Mouse (Mus musculus) midbrain, postnatal 0 days (tissue): ENCODE results near the gene Nomo1. TPM values are rescaled to one million over a fixed set of nuclear protein-coding genes. Genes with fewer than 3 reads are reported as not detected.

Source experiments
- ATAC-seq: fragments of 200-750 bp; cut with Nextera tagmentation; 2 replicates; pipeline ENCODE4 v1.8.0; 2017; ENCODE audit warnings: moderate number of reproducible peaks, mild to moderate bottlenecking, moderate TSS enrichment, moderate library complexity; ENCODE audit not compliant: low FRiP score
- DNase-seq: peaks from one replicate; pipeline ENCODE4 v3.0.0-alpha.2; 2015; ENCODE audit warnings: low spot score
- H3K27ac ChIP-seq: fragments of 300-500 bp; sonication (generic); 2 replicates; pipeline ENCODE4 v1.5.1; 2014; ENCODE audit warnings: low read depth, mild to moderate bottlenecking, low read length, mixed read lengths
- H3K27me3 ChIP-seq: fragments of 300-500 bp; sonication (generic); 2 replicates; pipeline ENCODE4 v1.6.1; 2014; ENCODE audit warnings: low read length, control low read depth, mixed read lengths; ENCODE audit not compliant: insufficient read depth
- H3K36me3 ChIP-seq: fragments of 300-500 bp; sonication (generic); 2 replicates; pipeline ENCODE4 v1.6.1; 2014; ENCODE audit warnings: low read length, control low read depth, mixed read lengths; ENCODE audit not compliant: insufficient read depth
- H3K4me1 ChIP-seq: fragments of 300-500 bp; sonication (generic); 2 replicates; pipeline ENCODE4 v1.6.1; 2014; ENCODE audit warnings: mild to moderate bottlenecking, control low read depth, antibody characterized with exemption, low read length, mixed read lengths; ENCODE audit not compliant: insufficient read depth
- H3K4me2 ChIP-seq: fragments of 300-500 bp; sonication (generic); 2 replicates; pipeline ENCODE4 v1.6.1; 2014; ENCODE audit warnings: low read depth, mild to moderate bottlenecking, low read length, mixed read lengths; ENCODE audit not compliant: poor library complexity, severe bottlenecking
- H3K4me3 ChIP-seq: fragments of 300-500 bp; sonication (generic); 2 replicates; pipeline ENCODE4 v1.5.1; 2014; ENCODE audit warnings: low read depth, mild to moderate bottlenecking, low read length, moderate library complexity
- H3K9ac ChIP-seq: fragments of 300-500 bp; sonication (generic); replicated peaks from 2 replicates; pipeline ENCODE4 v1.6.1; 2014; ENCODE audit warnings: mild to moderate bottlenecking, low read length, moderate library complexity, mixed read lengths; ENCODE audit not compliant: poor library complexity, severe bottlenecking
- H3K9me3 ChIP-seq: fragments of 300-500 bp; sonication (generic); 2 replicates; pipeline ENCODE4 v1.6.1; 2016; ENCODE audit warnings: low read length, control low read depth
- CTCF ChIP-seq: IDR thresholded peaks from 2 replicates; pipeline ENCODE4 v1.5.1; 2016; ENCODE audit warnings: antibody characterized with exemption, mild to moderate bottlenecking
- WGBS: fragments of 180-500 bp; shearing (Covaris S2); extraction: QIAGEN DNeasy Blood & Tissue Kit; methylation state at CpG from one replicate; pipeline ENCODE4 v1.1.7; 2014; 5-methylcytosine and 5-hydroxymethylcytosine counted together
- polyA plus RNA-seq: library from polyadenylated mRNA; unstranded; fragments of >200 nt; fragmentation: Nextera tagmentation; extraction: Ambion mirVana; gene quantifications from 2 replicates; pipeline ENCODE4 v1.2.1, GENCODE M21; 2015
- total RNA-seq: library from RNA; depleted of rRNA; stranded (reverse); fragments of >200 nt; gene quantifications from 2 replicates; pipeline ENCODE4 v1.2.3, GENCODE M21; 2014; rRNA removed

Gene Nomo1
- total RNA-seq (44.2 and 56.3 TPM in 2 replicates), polyA plus RNA-seq (35.8 and 38.7 TPM in 2 replicates)

DNA sequence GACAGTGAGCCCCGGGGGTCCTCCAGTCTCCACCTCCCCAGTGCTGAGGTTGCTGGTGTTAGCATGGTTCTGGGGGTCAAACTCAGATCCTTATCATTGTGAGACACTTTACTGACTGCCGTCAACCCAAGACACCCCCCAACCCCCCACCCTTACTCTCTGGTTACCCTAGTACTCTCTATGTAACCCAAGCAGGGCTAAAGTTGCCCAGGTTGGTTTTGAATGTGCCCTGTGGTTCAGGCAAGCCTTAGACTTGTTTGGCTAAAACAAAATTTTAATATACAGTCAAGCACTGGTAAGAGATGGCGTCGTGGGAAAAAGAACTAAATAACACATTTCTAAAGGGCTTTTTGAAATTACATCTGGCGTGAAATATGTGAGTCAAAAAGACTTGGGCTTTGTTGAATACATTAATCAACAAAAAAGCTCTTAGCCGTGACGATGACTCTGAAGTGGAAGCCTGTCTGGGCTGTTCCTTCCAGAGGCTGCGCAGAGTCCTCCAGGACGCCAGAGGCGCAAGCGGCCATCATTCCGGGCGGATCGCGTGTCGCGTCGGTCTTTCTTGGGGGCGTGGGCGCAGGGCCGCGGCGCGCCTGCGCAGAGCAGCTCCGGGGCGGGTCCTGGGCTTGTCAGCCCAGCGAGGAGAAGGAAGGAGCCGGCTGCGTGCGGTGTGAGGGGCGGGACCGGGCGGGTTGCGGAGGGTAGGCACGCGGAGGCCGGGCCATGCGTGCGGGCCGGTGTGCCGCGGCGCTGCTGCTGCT lies at the start of gene Nomo1:
Gene Nomo1 (plus strand): TSS at position 590 of the 761 bp plus-strand sequence.
- ATAC-seq (peak; percentile 96), DNase-seq (peak; percentile 96)
- no peaks in the 10 kb centered on the region for H3K9me3 ChIP-seq
- no peaks in the 10 kb centered on the region for H3K27me3 ChIP-seq
- H3K4me1 ChIP-seq: peaks cover 8% of the 10 kb centered on the region; the same call in 1 of the 2 replicates
- TF ChIP-seq CTCF: peak; percentile 90
- peak within 1 kb of the TSS; percentile 72 for H3K9ac ChIP-seq
- H3K4me2 ChIP-seq: peak within 1 kb of the TSS; percentile 62
- peak within 1 kb of the TSS; percentile 83 for H3K4me3 ChIP-seq
- WGBS: 5% methylated on average over 39 of the region's 44 CpGs
- peak within 1 kb of the TSS; percentile 47; the same call in 1 of the 2 replicates for H3K27ac ChIP-seq
- H3K36me3 ChIP-seq: peaks cover 3% of the 10 kb centered on the region

DNA sequence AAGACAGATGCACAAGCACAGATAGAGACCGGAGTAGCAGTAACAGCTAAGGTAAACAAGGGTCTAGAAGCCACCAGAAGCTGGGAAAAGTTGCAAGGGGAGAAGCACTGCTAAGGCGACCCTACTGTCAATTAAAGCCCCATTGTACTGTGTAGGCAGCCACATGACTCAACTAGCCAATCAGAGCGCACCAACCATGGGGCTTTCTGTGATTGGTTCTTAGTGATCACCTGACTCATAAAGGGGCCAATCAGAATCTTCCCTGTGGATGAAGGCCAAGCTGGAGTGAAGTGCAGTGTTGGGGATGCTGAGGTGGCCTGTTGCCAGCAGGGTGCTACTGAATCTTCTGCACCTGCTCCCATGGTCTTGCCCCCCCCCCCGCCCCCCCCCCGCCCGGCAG lies 46.6 kb upstream of the Nomo1 start:
- ATAC-seq (no peak), DNase-seq (no peak)
- no peak overlapping the region for H3K4me2 ChIP-seq
- WGBS: 75% methylated on average over 6 of the region's 6 CpGs
- no peak overlapping the region for H3K4me3 ChIP-seq
- TF ChIP-seq CTCF: no peak
- no peak overlapping the region for H3K9ac ChIP-seq
- H3K4me1 ChIP-seq: no peaks in the 10 kb centered on the region
- no peak overlapping the region for H3K27ac ChIP-seq
- no peaks in the 10 kb centered on the region for H3K9me3 ChIP-seq
- H3K27me3 ChIP-seq: no peaks in the 10 kb centered on the region
- H3K36me3 ChIP-seq: no peaks in the 10 kb centered on the region

DNA sequence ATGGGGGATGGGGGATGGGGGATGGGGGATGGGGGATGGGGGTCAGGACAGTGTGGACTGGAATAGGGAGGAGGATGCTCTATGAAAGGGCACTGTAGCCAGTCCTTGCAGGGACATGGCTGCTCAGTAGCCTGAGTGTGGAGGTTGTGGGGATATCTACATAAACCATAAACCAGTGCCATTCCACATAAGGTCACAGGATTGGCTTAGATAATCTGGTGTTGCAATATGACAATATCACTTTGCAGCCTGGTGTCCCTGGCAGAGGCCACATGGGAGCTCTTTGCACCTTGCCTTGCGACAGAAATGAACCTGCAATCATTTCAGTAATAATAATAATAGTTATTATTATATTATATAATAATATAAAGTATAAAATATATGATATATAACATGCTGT lies 45.2 kb upstream of the Nomo1 start:
- no peaks in the 10 kb centered on the region for H3K27me3 ChIP-seq
- H3K27ac ChIP-seq: no peak overlapping the region
- no peak overlapping the region for H3K4me3 ChIP-seq
- no peak for TF ChIP-seq CTCF
- 91% methylated on average over 1 of the region's 1 CpGs for WGBS
- H3K36me3 ChIP-seq: no peaks in the 10 kb centered on the region
- DNase-seq (no peak), ATAC-seq (no peak)
- H3K9me3 ChIP-seq: no peaks in the 10 kb centered on the region
- H3K4me2 ChIP-seq: no peak overlapping the region
- no peak overlapping the region for H3K9ac ChIP-seq
- H3K4me1 ChIP-seq: no peaks in the 10 kb centered on the region

DNA sequence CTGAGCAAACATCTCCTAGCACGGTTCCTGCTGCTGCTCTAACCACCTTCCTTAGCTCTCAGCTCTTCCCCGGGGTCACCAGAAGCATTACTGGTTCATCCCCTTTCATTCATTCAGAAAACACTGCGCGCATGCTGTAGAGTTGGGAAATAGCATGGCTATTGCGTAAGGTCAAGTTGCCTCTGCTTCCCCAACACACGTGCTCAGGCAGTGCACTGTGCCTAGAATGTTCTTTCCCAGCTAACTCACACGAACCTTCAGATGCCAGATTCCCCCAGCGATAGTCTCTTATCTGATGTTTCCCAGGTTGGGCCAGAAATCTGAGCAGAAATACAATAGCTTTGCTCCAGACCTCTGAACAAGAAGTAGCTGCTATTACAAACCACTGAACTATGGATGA lies 41.0 kb upstream of the Nomo1 start:
- no peaks in the 10 kb centered on the region for H3K27me3 ChIP-seq
- ATAC-seq: no peak
- no peaks in the 10 kb centered on the region for H3K36me3 ChIP-seq
- no peak for TF ChIP-seq CTCF
- no peaks in the 10 kb centered on the region for H3K4me1 ChIP-seq
- 88% methylated on average over 8 of the region's 8 CpGs for WGBS
- H3K4me2 ChIP-seq: no peak overlapping the region
- no peaks in the 10 kb centered on the region for H3K9me3 ChIP-seq
- no peak for DNase-seq
- H3K4me3 ChIP-seq: no peak overlapping the region
- H3K9ac ChIP-seq: no peak overlapping the region
- no peak overlapping the region for H3K27ac ChIP-seq

DNA sequence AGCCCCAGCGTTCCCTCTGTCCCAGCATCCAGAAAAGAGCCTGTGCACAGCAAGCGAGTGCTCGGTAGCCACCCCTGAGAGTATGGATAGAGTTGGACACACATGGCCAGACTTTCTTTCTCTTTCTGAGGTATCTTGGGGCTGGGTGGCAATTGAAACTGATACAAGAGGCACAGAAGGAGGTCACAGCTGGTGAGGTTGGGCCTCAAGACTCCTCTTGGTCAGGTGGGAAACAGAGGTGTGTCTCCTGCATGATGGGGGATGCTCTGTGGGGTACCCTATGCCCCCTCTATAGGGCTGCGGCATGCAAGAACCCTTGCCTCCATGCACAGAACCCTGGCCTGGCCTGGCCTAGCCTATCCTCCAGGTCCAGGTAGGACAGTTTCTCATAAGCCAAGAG lies 32.9 kb upstream of the Nomo1 start:
- H3K27ac ChIP-seq: no peak overlapping the region
- H3K4me2 ChIP-seq: no peak overlapping the region
- H3K36me3 ChIP-seq: no peaks in the 10 kb centered on the region
- DNase-seq (no peak), ATAC-seq (no peak)
- H3K9me3 ChIP-seq: no peaks in the 10 kb centered on the region
- TF ChIP-seq CTCF: no peak
- H3K4me1 ChIP-seq: no peaks in the 10 kb centered on the region
- H3K9ac ChIP-seq: no peak overlapping the region
- H3K27me3 ChIP-seq: no peaks in the 10 kb centered on the region
- 93% methylated on average over 4 of the region's 4 CpGs for WGBS
- H3K4me3 ChIP-seq: no peak overlapping the region

DNA sequence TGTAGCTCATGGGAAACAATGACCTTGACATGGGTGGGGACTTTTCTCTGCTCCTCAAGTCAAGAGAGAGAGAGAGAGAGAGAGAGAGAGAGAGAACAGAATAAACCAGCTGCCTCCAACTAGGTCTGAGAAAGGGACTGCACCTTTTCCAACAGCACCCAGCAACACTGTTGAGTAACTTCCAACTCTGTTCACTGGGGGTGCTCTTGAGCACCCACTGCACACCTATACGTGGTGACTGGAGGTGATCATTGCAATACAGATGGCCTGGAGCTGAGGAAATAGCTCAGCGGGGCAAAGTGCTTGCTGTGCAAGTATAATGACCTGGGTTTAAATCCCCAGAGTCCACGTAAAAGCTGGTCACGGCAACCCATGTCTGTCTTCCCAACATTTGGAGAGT lies 30.8 kb upstream of the Nomo1 start:
- WGBS: 54% methylated on average over 4 of the region's 4 CpGs
- no peak for ATAC-seq
- TF ChIP-seq CTCF: no peak

More for the DNA sequence above, 30.8 kb upstream of the Nomo1 start:
- no peak for DNase-seq
- Histone ChIP-seq H3K36me3 (no peaks in the 10 kb centered on the region), H3K4me3 (no peak overlapping the region), H3K4me1 (no peaks in the 10 kb centered on the region), H3K9me3 (no peaks in the 10 kb centered on the region), H3K27ac (no peak overlapping the region), H3K4me2 (no peak overlapping the region), H3K27me3 (no peaks in the 10 kb centered on the region), H3K9ac (no peak overlapping the region)
